Mouse (Mus musculus) heart, postnatal 0 days (tissue): ENCODE measurements at regions not wholly inside any gene's neighbourhood (a gene's known extent, or its start where the extent isn't known, plus 50 kb on each side); places are given as distances from the start of the nearest gene placed in this dataset.

Experiments used
- ATAC-seq: fragments of 200-750 bp; cut with Nextera tagmentation; 2 replicates; pipeline ENCODE4 v1.8.0; 2017; ENCODE audit warnings: low read depth, moderate number of reproducible peaks, moderate library complexity; ENCODE audit not compliant: insufficient read depth
- DNase-seq: peaks from one replicate; pipeline ENCODE4 v3.0.0-alpha.2; 2016; ENCODE audit warnings: low spot score
- H3K27ac ChIP-seq: fragments of 300-500 bp; sonication (generic); 2 replicates; pipeline ENCODE4 v1.5.1; 2014; ENCODE audit warnings: low read depth, mild to moderate bottlenecking
- H3K27me3 ChIP-seq: fragments of 300-500 bp; sonication (generic); 2 replicates; pipeline ENCODE4 v1.6.1; 2014; ENCODE audit warnings: low read length, mixed read lengths; ENCODE audit not compliant: control insufficient read depth, insufficient read depth
- H3K36me3 ChIP-seq: fragments of 300-500 bp; sonication (generic); replicated peaks from 2 replicates; pipeline ENCODE4 v1.6.1; 2014; ENCODE audit warnings: low read length, mixed read lengths; ENCODE audit not compliant: control insufficient read depth, insufficient read depth
- H3K4me1 ChIP-seq: fragments of 300-500 bp; sonication (generic); 2 replicates; pipeline ENCODE4 v1.6.1; 2014; ENCODE audit warnings: antibody characterized with exemption; ENCODE audit not compliant: control insufficient read depth, insufficient read depth
- H3K4me2 ChIP-seq: fragments of 300-500 bp; sonication (generic); 2 replicates; pipeline ENCODE4 v1.6.1; 2014; ENCODE audit warnings: low read depth, mild to moderate bottlenecking, low read length, moderate library complexity
- H3K4me3 ChIP-seq: fragments of 300-500 bp; sonication (generic); 2 replicates; pipeline ENCODE4 v1.5.1; 2014; ENCODE audit warnings: low read depth, low read length
- H3K9ac ChIP-seq: fragments of 300-500 bp; sonication (generic); replicated peaks from 2 replicates; pipeline ENCODE4 v1.6.1; 2014; ENCODE audit warnings: low read depth, low read length, mixed read lengths
- H3K9me3 ChIP-seq: fragments of 300-500 bp; sonication (generic); replicated peaks from 2 replicates; pipeline ENCODE4 v1.6.1; 2016; ENCODE audit warnings: low read length; ENCODE audit not compliant: control insufficient read depth
- CTCF ChIP-seq: IDR thresholded peaks from 2 replicates; pipeline ENCODE4 v1.5.1; 2016; ENCODE audit warnings: antibody characterized with exemption, control low read depth, low read depth
- EP300 ChIP-seq: IDR thresholded peaks from 2 replicates; pipeline ENCODE4 v1.6.1; 2016; ENCODE audit warnings: antibody characterized with exemption, low read depth
- WGBS: fragments of 180-500 bp; shearing (Covaris S2); extraction: QIAGEN DNeasy Blood & Tissue Kit; methylation state at CpG from one replicate; pipeline ENCODE4 v1.1.7; 2014; 5-methylcytosine and 5-hydroxymethylcytosine counted together

DNA sequence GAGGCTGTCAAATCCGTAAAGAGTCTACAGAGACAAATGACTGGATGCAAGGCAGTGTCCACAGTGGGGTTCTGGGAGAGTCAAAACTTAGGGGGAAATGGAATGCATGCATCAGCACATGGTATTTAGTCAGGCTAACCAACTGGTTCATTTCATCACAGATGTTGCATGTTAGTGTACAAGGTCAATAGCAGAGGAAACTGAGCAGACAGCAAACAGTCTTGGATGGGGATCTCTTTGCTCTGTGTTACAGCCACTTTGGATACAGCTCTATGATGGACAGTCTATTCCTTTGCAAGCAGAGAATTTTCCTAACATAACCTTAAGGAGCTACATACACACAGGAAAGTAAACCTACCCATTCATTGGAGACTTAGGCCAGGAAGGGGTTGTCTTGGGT lies 151.9 kb upstream of the Tmc3 start:
- Histone ChIP-seq H3K4me1 (no peaks in the 10 kb centered on the region), H3K27ac (no peak overlapping the region), H3K9ac (no peak overlapping the region), H3K4me2 (no peak overlapping the region), H3K36me3 (no peaks in the 10 kb centered on the region), H3K4me3 (no peak overlapping the region), H3K27me3 (no peaks in the 10 kb centered on the region), H3K9me3 (no peaks in the 10 kb centered on the region)
- DNase-seq (no peak), ATAC-seq (no peak)
- TF ChIP-seq CTCF, result no peak
- TF ChIP-seq EP300, result no peak
- 87% methylated on average over 1 of the region's 1 CpGs for WGBS

DNA sequence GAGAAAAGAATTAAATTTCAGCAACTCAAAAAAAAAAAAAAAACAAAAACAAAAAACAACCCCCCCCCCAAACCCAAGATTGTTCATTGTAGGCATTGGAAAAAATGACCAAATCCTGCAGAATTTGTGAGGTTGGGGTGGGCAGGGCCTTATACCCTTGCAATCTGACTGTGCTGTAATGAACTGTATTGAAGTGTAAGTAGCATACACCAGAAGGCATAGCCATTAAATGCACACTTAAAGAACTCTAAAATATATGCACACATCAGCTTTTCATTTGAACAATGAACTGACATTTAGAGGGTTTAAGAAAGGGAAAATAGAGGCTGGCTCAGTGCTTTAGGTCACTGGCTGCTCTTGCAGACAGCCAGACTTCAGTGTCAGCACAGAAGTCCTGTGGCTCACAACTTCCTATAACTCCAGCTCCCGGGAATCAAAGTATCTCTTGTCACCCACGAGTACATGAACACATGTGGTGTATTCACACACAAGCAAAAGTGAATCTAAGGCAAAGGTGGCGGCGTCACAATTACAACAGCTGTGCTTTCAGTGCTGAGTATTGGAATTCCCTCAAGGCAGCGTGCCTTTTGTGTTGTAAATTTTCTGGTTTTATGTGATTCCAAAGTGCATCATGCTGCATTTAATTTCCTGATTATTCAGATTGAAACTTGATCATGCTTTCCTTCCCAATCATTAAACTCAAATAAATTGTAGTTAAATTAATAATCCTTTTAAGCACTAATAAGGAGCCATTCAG lies 150.6 kb upstream of the Tmc3 start:
- ATAC-seq (no peak), DNase-seq (no peak)
- H3K9ac ChIP-seq, result no peak overlapping the region
- no peaks in the 10 kb centered on the region for H3K9me3 ChIP-seq
- no peak overlapping the region for H3K4me3 ChIP-seq
- H3K4me2 ChIP-seq, result no peak overlapping the region
- no peaks in the 10 kb centered on the region for H3K27me3 ChIP-seq
- H3K36me3 ChIP-seq, result no peaks in the 10 kb centered on the region
- 63% methylated on average over 5 of the region's 5 CpGs for WGBS
- no peak overlapping the region for H3K27ac ChIP-seq
- TF ChIP-seq CTCF, result no peak
- no peaks in the 10 kb centered on the region for H3K4me1 ChIP-seq

- H3K4me3 ChIP-seq, result no peak overlapping the region
- no peak for ATAC-seq
- no peaks in the 10 kb centered on the region for H3K27me3 ChIP-seq
- no peaks in the 10 kb centered on the region for H3K9me3 ChIP-seq
- H3K4me2 ChIP-seq, result no peak overlapping the region
- H3K36me3 ChIP-seq, result no peaks in the 10 kb centered on the region
- DNase-seq, result no peak
- TF ChIP-seq CTCF (peak; percentile 56), EP300 (no peak)
- H3K27ac ChIP-seq, result no peak overlapping the region
- 56% methylated on average over 7 of the region's 7 CpGs for WGBS
- no peak overlapping the region for H3K9ac ChIP-seq
- H3K4me1 ChIP-seq, result no peaks in the 10 kb centered on the region; the same call in 1 of the 2 replicates
These were observed 146.0 kb upstream of the Tmc3 start for GRCm38 (mm10) chr7:83438538-83439393.

DNA sequence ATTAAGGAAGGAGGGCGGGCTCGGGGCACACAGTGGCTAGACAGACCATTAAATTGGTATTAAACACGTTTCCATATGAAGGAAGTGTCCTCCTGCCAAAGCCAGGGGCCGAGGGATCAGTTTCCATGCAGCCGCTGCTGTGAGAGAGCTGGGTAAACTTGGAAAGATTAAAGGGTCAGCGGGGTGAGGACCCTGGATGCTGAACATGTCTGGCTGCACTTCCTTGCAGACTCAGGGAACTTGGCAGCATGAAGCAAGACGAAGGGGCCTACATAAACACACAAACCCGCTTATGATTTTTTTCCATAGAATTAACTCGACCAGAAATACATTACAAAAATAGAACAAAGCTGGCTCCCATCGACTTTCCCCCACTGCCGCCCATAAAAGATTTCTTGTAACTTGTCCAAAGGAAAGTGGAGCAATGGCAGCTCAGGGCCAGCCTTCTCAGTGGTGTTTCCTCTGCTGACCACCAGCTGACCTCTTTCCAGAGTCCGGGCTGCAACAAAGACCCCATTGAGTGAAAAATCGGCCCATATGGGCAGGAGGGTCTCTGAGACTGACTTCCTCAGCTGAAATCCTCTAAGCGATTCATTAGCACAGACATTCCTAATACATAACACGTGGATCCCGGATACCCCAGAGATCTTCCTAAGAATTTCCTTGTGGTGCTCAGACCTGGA lies 141.0 kb upstream of the Tmc3 start:
- Histone ChIP-seq H3K9me3 (no peaks in the 10 kb centered on the region), H3K27me3 (no peaks in the 10 kb centered on the region), H3K27ac (peak overlapping the region; percentile 66), H3K36me3 (no peaks in the 10 kb centered on the region), H3K4me1 (peaks cover 8% of the 10 kb centered on the region; the same call in 1 of the 2 replicates), H3K4me2 (no peak overlapping the region), H3K9ac (no peak overlapping the region), H3K4me3 (no peak overlapping the region)
- DNase-seq, result peak; percentile 24
- WGBS, result 39% methylated on average over 16 of the region's 16 CpGs
- TF ChIP-seq CTCF, result no peak
- TF ChIP-seq EP300, result no peak
- ATAC-seq, result no peak

DNA sequence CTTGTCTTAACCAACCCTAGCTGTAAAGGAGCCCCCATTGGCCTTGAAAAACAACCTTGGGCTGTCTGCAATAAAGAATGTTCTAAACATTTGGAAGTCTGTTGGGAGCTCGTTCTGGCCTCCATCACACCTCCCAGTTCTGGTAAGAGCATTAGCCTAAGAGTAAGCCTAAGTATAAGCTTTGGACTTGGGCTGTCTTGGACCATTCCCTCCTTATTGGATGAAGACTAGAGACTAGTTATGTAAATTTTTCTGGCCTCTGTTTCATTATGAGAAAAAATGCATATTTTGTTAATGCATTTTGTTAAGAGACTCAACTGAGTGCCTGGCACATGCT lies 140.5 kb upstream of the Tmc3 start:
- ATAC-seq, result no peak
- H3K36me3 ChIP-seq, result no peaks in the 10 kb centered on the region
- H3K9me3 ChIP-seq, result no peaks in the 10 kb centered on the region
- no peaks in the 10 kb centered on the region for H3K27me3 ChIP-seq
- H3K4me1 ChIP-seq, result peaks cover 8% of the 10 kb centered on the region; the same call in 1 of the 2 replicates
- no peak overlapping the region for H3K9ac ChIP-seq
- peak overlapping the region; percentile 66 for H3K27ac ChIP-seq
- DNase-seq, result no peak
- no peak overlapping the region for H3K4me3 ChIP-seq
- H3K4me2 ChIP-seq, result no peak overlapping the region
- TF ChIP-seq EP300, result no peak
- no peak for TF ChIP-seq CTCF
- WGBS, result 59% methylated on average over 1 of the region's 1 CpGs
